Mouse (Mus musculus) forebrain, embryonic 14.5 days (tissue): ENCODE results near the gene Olfr1337. TPM values are rescaled to one million over a fixed set of nuclear protein-coding genes. Genes with fewer than 3 reads are reported as not detected.

ENCODE experiments used
- polyA plus RNA-seq: library from polyadenylated mRNA; unstranded; fragments of >200 nt; fragmentation: Nextera tagmentation; extraction: Ambion mirVana; gene quantifications from 2 replicates; pipeline ENCODE4 v1.2.1, GENCODE M21; 2014

Gene Olfr1337
- polyA plus RNA-seq, 1 experiment from 2014 or later, result not detected

Other genes with a start within 250 kb of the Olfr1337 start
- not detected in 2 replicates for gene Tmem125, start 238.5 kb downstream of the Olfr1337 start, polyA plus RNA-seq
- 0.81 and 0.91 TPM in 2 replicates for gene Cfap57, start 161.8 kb downstream of the Olfr1337 start, polyA plus RNA-seq
- 167 and 176 TPM in 2 replicates for gene Ebna1bp2, start 161.8 kb downstream of the Olfr1337 start, polyA plus RNA-seq
- gene Olfr62, start 123.6 kb downstream of the Olfr1337 start, polyA plus RNA-seq, result not detected in 2 replicates
- gene Olfr1342, start 89.8 kb downstream of the Olfr1337 start, polyA plus RNA-seq, result not detected in 2 replicates
- gene Olfr1341, start 79.1 kb downstream of the Olfr1337 start, polyA plus RNA-seq, result not detected in 2 replicates
- not detected in 2 replicates for gene Olfr1340, start 62.4 kb downstream of the Olfr1337 start, polyA plus RNA-seq
- not detected in 2 replicates for gene Olfr1339, start 50.4 kb downstream of the Olfr1337 start, polyA plus RNA-seq
- gene Olfr1338, start 23.8 kb downstream of the Olfr1337 start, polyA plus RNA-seq, result not detected in 2 replicates
- gene Olfr1335, start 27.4 kb upstream of the Olfr1337 start, polyA plus RNA-seq, result not detected in 2 replicates
- not detected in 2 replicates for gene Olfr1333, start 53.7 kb upstream of the Olfr1337 start, polyA plus RNA-seq
- gene Olfr1331, start 82.1 kb upstream of the Olfr1337 start, polyA plus RNA-seq, result not detected in 2 replicates
- gene Olfr1330, start 106.0 kb upstream of the Olfr1337 start, polyA plus RNA-seq, result not detected in 2 replicates
- gene Olfr1329, start 134.9 kb upstream of the Olfr1337 start, polyA plus RNA-seq, result not detected in 2 replicates
- not detected in 2 replicates for gene Olfr1328, start 156.0 kb upstream of the Olfr1337 start, polyA plus RNA-seq
- gene Lao1, start 179.0 kb upstream of the Olfr1337 start, polyA plus RNA-seq, result 0.11 and 0.42 TPM in 2 replicates